Mouse (Mus musculus) spleen, adult 12 weeks (tissue): Measurements from ENCODE around the gene Anapc15-ps.

ENCODE experiments used
- DNase-seq: peaks from one replicate; pipeline ENCODE4 v3.0.0; 2022; ENCODE audit warnings: low spot score

Gene Anapc15-ps

DNA sequence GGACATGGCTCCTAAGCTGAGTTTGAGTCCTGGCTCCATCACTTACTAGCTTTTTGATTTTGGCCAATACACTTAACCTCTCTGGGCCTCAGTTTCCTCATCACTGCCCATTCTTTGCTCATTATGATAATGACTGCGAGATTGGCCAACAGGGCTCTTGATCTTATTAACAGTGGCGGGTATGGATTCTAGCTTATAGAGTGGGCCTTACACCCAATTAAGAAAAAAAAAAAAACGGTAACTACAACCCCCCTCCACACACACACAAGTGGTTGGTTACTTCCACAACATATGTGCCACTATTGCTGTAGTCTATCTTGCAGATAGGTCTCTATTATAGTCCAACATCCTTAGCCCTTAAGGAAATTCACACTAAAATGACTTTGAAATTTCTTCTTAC, at the start of gene Anapc15-ps:
Gene Anapc15-ps, minus strand, starts transcription at position 101 of the 400 bp plus-strand sequence.
- no peak for DNase-seq

DNA sequence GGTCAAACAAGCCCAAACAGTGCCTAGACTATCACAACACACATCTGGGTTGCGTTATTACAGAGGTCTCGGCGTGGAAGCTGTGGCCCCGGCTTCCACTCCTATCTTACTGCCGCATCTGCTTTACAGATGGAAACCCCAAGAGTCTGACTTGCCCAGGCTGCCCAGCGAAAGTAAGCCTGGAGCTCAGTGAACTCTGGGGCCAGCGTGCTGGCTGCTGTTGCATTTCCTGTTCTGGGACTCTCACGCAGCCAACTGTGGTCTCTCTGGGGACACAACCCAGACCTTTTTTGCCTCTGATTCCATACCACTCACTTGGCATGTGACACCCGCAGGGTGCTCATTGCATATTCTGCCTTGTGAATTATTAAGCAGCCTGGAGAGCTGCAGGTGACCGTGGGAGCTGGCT, 49.0 kb upstream of the Anapc15-ps start:
- DNase-seq: peak; percentile 4

DNA sequence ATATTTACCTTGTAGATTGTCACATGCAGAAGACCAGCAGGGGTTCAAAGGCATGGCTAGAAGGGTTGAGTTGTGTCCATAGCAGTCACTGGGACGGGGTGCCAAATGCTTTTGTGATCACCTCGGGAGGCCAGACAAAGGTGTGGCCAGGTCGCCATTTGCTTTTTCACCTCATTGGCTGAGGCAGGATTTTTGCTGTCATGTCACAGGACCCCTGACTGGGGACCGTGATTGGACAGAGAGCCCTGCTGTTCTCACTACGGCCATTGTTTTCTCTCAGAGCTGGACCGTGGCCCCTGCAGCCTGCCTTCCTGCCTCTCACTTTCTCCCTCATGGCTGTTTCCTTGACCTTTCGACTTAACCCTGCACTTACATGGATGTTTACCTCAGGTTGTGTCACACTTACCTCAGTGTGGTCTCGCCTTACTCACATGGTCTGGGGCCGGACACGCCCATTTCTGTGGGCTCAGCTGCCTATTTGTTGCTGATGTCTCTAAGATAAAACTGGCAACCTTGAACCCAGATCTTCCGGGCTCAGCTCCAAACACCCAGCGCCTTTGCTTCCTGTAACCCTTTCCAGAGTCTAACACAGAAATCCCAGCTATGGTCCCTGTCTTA, 47.0 kb upstream of the Anapc15-ps start:
- no peak for DNase-seq

DNA sequence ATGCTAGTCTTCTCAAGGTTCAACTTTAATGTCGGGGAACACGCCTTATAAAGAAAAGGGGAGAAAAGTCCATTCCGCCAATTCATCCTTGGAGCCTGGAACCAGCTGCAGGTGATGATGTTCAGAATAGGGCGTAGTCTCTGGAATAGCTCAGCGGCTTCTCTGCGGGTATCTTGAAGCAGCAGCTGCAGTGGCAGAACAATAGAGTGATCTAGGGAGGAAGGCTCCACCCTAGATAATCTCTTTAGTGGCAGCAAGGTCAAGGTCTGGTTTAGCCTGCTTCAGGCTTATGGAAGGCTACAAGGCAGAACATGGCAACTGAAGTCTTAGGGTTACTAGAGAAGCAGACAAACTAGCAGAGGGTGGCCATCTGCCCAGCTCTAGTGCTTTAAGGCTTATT, 46.2 kb upstream of the Anapc15-ps start:
- DNase-seq: no peak

DNA sequence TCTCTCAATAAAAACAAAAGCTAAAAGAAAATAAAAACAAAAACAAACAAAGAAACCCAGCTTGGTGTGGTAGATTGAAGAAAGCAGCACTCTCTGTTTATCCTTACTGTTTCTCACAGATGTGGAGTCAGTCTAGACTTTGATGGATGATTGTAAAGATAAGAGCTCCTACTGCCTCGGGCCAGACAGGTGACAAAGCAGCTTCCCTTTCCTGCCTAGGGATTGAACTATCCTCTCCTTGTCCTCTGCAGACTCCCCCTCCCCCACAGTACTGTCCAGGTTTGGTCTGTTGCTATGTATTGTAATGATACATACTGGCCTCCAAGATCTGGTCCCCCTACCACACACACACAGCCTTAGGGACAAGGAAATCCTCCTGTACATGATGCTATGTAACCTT, 45.5 kb upstream of the Anapc15-ps start:
- no peak for DNase-seq

DNA sequence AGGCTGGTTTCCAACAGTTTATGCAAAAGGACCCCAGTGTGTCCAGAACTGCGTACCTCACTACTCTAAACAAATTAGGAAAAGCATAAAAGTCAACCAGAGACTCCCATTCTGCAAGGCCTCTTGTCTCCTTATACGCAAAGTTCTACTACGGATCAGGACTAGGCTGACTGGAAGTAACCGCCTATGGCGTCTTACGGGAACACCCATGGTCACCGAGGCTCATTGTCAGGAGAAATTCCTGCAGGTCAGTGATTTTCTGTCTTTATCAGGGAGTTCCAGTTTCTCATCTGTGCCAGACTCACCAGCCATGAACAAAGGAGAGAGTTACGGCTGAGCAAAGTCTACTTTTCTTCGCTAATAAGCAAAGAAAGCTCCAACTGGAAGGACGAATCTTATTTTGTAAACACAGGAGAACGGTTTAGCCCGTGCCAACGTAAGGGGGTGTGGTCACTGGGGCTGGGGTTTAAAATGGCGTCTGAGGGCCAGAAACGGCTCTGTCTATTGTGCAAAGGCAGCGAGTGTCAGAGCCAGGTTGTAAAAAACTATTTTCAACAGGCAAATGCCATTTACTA, 43.9 kb upstream of the Anapc15-ps start:
- no peak for DNase-seq

GRCm38 (mm10) chr10:95715687-95716086, 42.4 kb upstream of the Anapc15-ps start:
- no peak for DNase-seq

DNA sequence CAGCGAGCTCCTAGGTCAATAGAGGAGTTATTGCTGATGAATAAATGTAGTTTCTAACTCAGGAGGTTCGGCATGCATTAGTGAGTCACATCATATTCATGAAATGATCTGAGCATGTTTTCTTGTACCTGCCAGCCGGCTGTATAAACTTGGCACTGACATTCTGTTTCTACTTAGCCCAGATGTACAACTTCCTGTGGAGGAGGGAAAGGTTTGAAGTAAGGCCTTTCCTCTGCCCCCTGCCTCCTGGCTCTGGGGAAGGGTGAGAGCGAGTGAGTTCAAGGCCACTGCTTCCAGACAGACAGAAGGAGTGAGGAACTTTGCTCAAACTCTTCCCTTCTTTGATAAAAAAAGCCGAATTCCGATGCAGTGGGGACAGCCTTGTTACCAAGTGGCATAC, 39.0 kb upstream of the Anapc15-ps start:
- no peak for DNase-seq

DNA sequence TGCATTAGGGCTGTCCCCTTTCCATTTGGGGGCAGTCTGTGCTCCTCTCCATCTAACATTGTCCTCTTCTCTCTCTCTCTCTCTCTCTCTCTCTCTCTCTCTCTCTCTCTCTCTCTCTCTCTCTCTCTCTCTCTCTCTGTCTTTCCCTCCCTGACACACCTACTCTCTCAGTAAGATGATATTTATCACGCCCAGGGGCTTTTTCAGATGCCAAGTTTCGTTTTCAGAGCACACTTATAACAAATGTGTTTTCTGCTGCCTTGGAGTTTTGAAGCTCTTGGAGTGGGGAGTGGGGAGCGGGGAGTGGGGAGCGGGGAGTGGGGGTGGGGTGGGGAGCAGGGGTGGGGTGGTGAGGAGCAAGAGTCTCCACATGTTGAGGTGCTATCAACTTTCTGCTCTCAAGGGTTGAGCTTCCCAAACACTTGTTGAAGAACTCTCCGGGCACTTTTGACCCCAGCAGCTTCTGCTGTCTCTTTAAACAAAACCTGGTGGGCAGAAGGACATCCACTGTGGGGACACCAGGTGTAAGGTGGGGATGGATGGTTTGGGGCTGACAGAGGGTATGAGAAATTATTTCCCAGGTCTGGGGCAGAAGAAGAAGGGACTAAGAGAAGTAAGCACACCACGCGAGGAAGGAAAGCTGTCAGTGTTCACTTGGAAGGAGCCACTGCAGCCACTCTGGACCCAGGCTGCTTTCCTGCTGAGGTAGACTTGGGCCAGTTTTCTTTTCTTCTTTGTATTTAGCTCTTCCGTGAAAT, 36.8 kb upstream of the Anapc15-ps start:
- no peak for DNase-seq

DNA sequence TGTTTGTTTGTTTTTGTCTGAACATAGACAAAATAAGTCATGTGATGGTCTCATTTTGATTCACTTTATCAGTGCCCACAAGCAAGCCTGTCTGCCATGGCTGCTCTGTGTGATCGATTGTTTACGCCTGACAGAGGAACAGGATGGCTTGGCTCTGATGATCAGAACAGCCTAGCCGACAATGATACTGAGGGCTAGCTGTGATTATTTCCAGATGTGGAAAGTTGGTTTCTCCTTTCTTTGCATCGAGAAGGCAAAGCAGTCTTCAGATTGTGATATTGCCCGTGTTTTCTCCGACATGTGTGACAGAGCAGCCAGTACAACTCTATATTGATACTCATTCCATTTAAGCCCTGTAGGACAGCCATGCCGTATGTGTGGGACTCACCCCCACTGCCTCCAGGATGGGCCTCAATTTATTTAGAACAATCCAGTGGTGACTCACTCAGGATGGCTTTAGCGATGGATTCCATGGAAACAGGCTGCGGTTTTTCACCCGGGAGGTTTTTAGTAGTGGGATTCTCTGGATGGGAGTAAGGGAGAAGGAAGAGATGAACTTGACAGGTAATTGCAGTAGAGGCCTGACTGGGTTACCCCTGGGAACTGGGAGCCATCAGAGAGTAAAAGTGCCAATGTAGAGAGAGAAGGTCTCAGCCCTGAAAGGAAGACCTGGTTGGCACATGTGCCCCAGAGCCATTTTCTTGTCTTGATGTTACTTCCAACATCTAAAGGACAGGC, 36.1 kb upstream of the Anapc15-ps start:
- no peak for DNase-seq

- DNase-seq: no peak
These were observed 34.8 kb upstream of the Anapc15-ps start for GRCm38 (mm10) chr10:95708001-95708400.

DNA sequence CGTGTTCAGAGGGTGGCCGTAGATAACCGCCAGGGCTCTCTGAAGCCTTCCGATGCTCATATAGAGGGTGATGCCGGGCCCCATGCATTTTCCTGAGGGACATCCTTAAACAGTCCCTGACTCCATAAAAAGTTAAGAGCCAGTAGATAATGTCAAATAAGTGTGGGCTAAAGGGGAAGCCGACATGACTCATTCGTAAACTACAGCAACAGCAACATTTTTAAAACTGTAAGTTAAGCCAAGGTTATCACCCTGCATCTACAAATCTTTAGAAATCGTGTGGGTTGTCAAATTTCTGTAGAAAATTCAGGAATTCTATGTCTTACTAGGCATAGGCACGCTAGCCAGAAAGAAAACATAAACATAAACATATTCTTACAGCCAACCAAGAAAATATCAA, 33.6 kb upstream of the Anapc15-ps start:
- no peak for DNase-seq

DNA sequence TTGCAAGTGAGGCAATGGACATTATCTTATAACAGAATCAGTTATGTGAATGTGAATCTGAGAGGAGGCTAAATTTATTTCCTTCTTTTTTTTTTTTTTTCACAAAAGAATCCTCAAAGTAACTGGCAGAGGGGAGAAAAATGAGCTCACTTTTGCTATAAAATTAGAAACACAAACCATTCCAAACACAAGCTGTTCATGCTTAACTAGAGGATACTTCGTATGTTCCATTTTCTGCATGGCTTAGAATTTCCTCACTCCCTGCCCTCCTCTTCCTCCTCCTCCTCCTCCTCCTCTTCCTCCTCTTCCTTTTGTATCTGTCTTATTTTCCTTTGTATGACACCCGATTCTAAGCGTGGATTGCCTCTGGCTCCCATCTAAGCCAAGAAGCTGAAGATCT, 32.5 kb upstream of the Anapc15-ps start:
- DNase-seq: no peak

DNA sequence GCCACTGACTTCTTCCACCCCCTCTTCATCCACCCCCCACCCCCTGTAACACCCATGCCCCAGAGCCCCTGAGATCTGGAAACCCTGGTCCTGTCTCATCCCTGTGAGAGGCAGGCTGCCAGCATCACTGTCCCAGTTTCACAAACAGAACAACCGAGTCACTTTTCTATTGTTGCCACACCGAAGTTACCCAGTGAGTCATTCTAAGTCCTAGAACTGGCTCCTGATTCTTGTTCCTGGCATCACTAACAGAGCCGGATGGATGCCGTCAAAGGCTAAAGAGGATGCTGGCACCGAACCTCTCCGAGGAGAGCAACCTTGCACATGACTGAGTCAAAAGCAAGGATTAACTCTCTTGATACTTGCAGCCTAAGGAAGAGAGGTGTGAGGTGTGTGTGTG, 31.6 kb upstream of the Anapc15-ps start:
- no peak for DNase-seq

- no peak for DNase-seq
These were observed 30.5 kb upstream of the Anapc15-ps start for GRCm38 (mm10) chr10:95703730-95704129.

GRCm38 (mm10) chr10:95700422-95700821, 27.2 kb upstream of the Anapc15-ps start:
- no peak for DNase-seq

DNA sequence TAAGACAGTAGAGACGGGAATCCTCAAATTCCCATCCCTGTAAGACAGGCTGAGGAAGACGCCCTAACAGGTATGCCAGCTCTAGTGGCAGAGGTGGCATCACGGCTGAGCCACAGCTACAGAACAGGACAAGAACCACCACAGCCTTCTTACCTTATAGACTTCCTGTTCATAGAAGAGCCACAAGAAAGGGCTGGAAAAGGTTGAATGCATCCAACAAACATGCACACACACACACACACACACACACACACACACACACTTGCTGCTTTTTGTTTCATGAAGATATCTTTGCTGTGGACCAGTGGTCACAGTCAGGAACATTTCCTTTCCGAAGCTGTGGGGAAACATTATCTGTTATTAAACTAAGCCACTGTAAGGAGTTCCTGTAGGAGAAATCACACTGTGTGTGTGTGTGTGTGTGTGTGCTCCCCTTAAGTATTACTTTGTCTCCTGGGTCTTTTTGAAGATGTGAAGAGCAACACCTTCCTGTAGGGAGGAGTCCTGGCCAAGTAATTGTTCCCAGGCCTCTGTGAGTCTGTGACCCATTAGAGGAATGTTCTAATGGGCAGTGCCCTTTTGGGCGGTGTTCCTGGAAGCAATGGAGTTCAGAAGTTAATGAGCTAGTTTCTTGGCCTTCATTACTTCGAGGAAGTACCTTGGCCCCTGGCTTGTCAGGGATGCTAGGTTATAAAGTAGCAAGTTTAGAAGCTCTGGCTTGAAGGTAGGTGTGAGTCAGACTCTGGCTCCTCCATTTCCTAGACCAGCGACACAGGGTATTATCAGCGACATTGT, 25.9 kb upstream of the Anapc15-ps start:
- no peak for DNase-seq

DNA sequence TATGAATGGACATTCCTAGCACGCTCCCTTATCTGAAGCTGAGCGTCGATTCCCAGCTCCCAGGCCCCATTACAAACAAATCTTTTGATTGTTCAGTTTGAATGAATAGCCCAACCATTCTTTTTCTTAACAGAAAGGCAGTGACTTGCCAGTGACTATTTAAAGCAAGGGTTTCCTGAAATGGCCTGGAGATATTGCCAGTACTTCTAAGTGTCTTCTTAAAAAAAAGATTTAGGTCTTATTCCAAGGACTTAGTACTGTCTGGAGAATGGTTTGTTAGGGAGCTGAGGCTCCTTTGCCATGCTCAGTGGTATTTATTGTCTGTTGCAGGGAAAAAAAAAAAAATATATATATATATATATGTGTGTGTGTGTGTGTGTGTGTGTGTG, 23.0 kb upstream of the Anapc15-ps start:
- DNase-seq: no peak

GRCm38 (mm10) chr10:95695603-95696252, 22.5 kb upstream of the Anapc15-ps start:
- DNase-seq: no peak

DNA sequence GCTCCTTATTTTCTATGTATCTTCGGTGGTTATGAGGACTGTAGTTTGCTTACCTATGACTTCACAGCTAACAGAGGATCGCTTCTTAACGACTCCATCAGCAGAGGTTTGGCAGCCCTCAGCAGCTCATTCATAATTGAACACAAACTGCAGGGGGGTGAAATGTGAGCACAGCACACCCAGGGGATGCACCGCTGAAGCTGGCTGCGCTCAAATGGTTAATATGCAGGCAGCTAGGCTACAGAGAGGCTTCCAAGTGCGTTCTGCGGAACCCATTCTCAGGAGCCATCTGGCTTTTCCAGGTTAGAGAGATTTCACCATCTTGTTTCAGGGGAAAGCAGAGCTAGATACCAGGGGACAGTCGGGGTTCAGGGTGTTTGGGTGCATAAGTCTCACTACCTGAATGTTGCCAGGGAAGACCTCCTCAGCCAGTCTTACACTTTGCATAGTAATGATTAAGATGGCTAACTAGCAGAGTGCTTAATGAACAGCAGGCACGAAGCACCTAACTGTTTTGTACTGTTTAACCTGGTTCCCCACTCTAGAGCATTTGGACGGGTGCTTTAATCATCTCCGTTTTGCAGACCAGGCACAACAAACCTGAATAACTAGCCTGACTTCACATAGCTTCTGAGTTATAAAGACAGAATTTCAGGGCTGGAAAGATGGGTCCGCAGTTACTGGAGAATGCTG, 21.5 kb upstream of the Anapc15-ps start:
- DNase-seq: no peak

GRCm38 (mm10) chr10:95691347-95691746, 18.1 kb upstream of the Anapc15-ps start:
- no peak for DNase-seq
